Mouse (Mus musculus) neural tube, embryonic 10.5 days (tissue): ENCODE results near the gene Hoxa10.

Experiments used
- DNase-seq: peaks from one replicate; pipeline ENCODE4 v3.0.0-alpha.2; 2017; ENCODE audit warnings: low spot score; ENCODE audit errors: extremely low spot score

The Hoxa10 gene

DNA sequence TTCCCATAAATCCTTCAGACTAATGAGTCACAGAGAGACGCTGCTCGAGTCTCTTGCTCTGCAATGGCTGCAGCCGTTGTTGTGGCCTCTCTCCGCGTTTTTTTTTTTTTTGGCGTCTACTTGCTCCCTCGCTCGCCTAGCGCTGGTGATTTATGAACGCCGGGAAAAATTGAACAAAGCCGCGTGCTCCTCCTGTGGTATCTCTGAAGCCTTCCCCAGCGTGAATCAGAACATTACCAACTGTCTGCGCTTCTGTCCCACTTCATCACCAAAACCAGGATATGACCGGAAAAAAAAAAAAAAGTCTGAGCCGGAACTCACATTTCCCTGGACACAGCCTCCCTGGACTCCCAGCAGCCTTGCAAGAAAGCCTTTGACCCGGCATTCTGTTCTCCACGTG lies 55.4 kb downstream of the Hoxa10 start:
- DNase-seq, result peak; percentile 76

DNA sequence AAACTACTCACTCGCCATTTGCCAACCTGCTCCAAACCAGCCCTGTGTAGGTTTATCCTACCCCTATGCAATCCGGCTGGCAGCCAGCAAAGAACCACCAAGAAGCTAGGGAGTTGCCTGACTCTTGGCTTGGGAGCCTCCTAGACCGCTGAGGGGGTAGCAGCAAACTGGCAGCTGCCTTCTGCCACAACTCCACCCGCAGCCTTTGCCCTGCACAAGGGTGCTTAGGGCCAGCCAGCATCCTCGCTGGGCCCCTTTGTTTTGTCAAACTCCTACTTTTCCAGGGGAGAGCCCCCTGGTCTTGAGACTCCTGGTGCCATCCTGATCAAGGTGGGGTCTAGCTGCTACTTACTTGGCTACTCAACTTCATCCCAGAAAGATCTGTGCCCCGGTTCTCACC lies 56.0 kb downstream of the Hoxa10 start:
- DNase-seq, result peak; percentile 53

DNA sequence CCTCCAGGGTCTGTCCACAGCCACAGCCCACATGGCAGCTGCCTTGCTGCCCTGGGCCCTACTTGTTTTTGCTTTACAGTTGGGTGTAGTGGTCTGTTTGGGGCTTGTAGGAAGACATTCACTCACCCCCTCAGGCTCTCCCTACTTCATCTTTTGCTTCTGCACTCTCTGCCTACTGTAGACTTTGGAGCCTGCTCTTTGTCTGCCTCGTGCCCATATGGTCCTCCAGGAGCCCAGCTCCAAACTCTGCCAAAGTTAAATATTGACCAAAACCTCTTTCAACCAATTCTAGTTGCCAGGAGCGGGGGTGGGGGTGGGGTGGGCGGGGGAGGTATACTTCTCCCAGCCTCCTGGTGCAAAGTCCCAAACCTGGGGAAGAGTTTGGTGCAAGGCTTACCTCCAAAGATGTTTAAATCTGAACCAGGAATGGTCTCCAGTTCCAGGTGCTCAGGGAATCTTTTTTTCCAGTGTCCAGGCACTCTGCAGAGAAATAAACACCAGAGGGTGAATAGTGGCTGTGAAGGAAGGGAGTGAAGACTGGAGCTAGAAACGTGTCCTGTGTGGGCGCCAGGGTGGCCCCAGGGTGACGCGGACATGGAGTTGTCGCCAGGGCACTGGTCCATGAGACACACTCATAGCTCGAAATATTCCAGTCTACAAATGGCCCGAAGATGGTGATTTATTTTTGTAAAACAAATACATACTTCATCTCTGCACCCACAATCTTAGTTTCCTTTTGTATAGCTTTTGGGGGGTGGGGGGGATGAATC lies 57.2 kb downstream of the Hoxa10 start:
- DNase-seq, result peak; percentile 46

DNA sequence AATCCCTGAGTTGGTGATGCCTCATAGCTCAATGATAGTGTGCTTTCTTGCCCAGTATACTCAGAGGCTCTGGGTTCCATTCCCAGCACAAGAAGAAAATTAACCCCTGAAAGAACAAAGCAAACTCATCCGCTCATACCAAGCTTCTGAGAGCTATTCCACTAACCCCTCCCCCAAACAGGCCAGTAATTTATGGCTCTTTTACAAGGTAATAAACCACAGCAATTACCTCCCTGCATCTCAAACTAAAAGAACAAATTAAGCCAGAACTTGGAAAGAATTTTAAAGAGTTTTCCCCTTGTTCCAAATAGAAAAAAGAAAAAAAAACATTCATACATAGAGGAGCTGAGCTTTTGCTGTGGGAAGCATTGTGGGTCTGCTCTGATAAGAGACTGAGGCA lies 57.9 kb downstream of the Hoxa10 start:
- no peak for DNase-seq

DNA sequence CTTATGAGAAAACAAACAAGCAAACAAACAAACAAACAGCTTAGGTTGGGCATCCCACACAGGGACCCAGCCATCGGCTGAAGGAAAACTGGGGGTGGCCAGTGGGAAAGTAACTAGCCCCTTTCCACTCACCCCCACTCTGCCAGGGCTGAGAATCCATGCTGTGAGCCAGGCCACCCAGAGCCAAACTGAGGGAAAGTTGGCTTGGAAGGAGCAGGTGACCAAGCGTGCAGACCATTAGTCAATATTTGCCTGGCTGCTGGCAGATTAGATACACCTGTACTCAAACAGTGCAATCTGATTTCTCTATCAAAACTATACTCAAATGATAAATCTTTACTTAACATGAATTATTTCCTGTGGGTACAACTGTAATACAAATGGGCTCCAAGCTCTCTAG lies 58.6 kb downstream of the Hoxa10 start:
- no peak for DNase-seq
